ENCODE assay signal across 10 mouse cellular contexts in genomic region chr4:101320587-101320986, GRCm38 (mm10). TPM values are rescaled to one million over a fixed set of nuclear protein-coding genes. Genes with fewer than 3 reads are reported as not detected.
DNase-seq lines count a peak whose midpoint lies in the region; ATAC-seq lines count a peak whose summit lies in the region.
"Had no signal": no experiment of that assay in that cellular context is flagged by ENCODE, and none has a peak within 500 bp of the region (broad histone marks: within the 10 kb centered on the region; RNA-seq: fewer than 3 reads in every experiment).

No protein-coding gene starts in this region.

- peak; percentile 81 for ATAC-seq in common myeloid progenitor, adult 5-6 weeks (replicated peaks; ENCODE audit: low read depth, poor library complexity, severe bottlenecking)

- peak; percentile 20 for DNase-seq in embryo, embryonic 11 days
- no peak for DNase-seq in embryo, embryonic 9.5 days (ENCODE audit: extremely low spot score)
- peak; percentile 77 to 82 for DNase-seq in B cell, adult 2 months
- peak; percentile 86 for DNase-seq in naive thymus-derived CD4-positive, alpha-beta T cell, adult 2 months (ENCODE audit: low read depth)
- DNase-seq in frontal cortex, postnatal 36 days (ENCODE audit: low spot score in 2 of 2): no peak
- no peak for DNase-seq in right cerebral cortex, postnatal 4 days
- DNase-seq in retina, postnatal 1 day: no peak
- DNase-seq: liver, embryonic 13.5 days; right cerebral cortex, postnatal 14 days had no signal

RNA-seq across cellular contexts. Expression of gene Jak1, which starts 55.5 kb away (rescaled TPM):
- 93.4 and 111 TPM in 2 replicates for total RNA-seq in common myeloid progenitor, adult 5-6 weeks (2017)

Comparison
In these comparisons a context has a peak if more than half of its experiments do, and no peak if none do; other contexts are left out.
1. DNase-seq: peak in embryo, embryonic 11 days (single experiment), B cell, adult 2 months (2 of 2) and naive thymus-derived CD4-positive, alpha-beta T cell, adult 2 months (single experiment); none in embryo, embryonic 9.5 days (single experiment), frontal cortex, postnatal 36 days (0 of 2), right cerebral cortex, postnatal 4 days (single experiment) and retina, postnatal 1 day (single experiment).